In genomic region chr1:82283901-82284301, GRCm38 (mm10) we compare ENCODE assay signal across 8 mouse cellular contexts. TPM values are rescaled to one million over a fixed set of nuclear protein-coding genes. Genes with fewer than 3 reads are reported as not detected.
DNase-seq lines count a peak whose midpoint lies in the region; ATAC-seq and TF ChIP-seq lines count a peak whose summit lies in the region.

No protein-coding gene starts in this region.

- no peaks in the 10 kb centered on the region for H3K9me3 ChIP-seq in ES-E14 (ENCODE audit: control insufficient read depth, insufficient read depth, low read depth, low read length)
- H3K9me3 ChIP-seq in forebrain, embryonic 10.5 days, result peaks cover 19% of the 10 kb centered on the region
- H3K9me3 ChIP-seq in lung, postnatal 0 days (ENCODE audit: low read length), result no peaks in the 10 kb centered on the region
- H3K9me3 ChIP-seq in stomach, embryonic 15.5 days, result no peaks in the 10 kb centered on the region

- H3K27ac ChIP-seq in ES-E14 (ENCODE audit: insufficient read depth, low read depth, low read length, poor library complexity, severe bottlenecking), result no peak overlapping the region
- H3K27ac ChIP-seq in forebrain, embryonic 10.5 days, result peak overlapping the region; percentile 96
- H3K27ac ChIP-seq in lung, postnatal 0 days (ENCODE audit: low read length), result peak overlapping the region; percentile 96
- peak overlapping the region; percentile 87 for H3K27ac ChIP-seq in stomach, embryonic 15.5 days

- WGBS in forebrain, embryonic 10.5 days, result 6% methylated on average over 1 of the region's 1 CpGs
- WGBS in lung, postnatal 0 days, result 14% methylated on average over 1 of the region's 1 CpGs
- WGBS in stomach, embryonic 15.5 days, result 6% methylated on average over 1 of the region's 1 CpGs

- peaks cover 0 to 3% of the 10 kb centered on the region in 2 experiments; a peak in 1 of 4 replicates for H3K4me1 ChIP-seq in ES-E14 (ENCODE audit: control insufficient read depth in 2 of 2, insufficient read depth in 2 of 2, low read length in 2 of 2, poor library complexity in 1 of 2)
- peaks cover 81% of the 10 kb centered on the region for H3K4me1 ChIP-seq in forebrain, embryonic 10.5 days
- H3K4me1 ChIP-seq in lung, postnatal 0 days (ENCODE audit: insufficient read depth, low read depth, low read length), result peaks cover 24% of the 10 kb centered on the region; the same call in 1 of the 2 replicates
- peaks cover 31% of the 10 kb centered on the region for H3K4me1 ChIP-seq in stomach, embryonic 15.5 days

- no peak for TF ChIP-seq CTCF in lung, postnatal 0 days (IDR thresholded peaks at IDR 0.05)

- no peaks in the 10 kb centered on the region; the same call in 1 of the 2 replicates for H3K36me3 ChIP-seq in ES-E14 (ENCODE audit: control insufficient read depth, insufficient read depth, low read length, poor library complexity, severe bottlenecking)
- H3K36me3 ChIP-seq in forebrain, embryonic 10.5 days (replicated peaks), result peaks cover 49% of the 10 kb centered on the region
- H3K36me3 ChIP-seq in lung, postnatal 0 days (ENCODE audit: insufficient read depth, low read length), result no peaks in the 10 kb centered on the region
- peaks cover 7% of the 10 kb centered on the region; the same call in 1 of the 2 replicates for H3K36me3 ChIP-seq in stomach, embryonic 15.5 days

- peak overlapping the region; percentile 46 to 65; a peak in 1 of 4 replicates for H3K4me3 ChIP-seq in ES-E14 (ENCODE audit: insufficient read depth in 1 of 2, low read depth in 1 of 2, low read length in 2 of 2, poor library complexity in 1 of 2, severe bottlenecking in 1 of 2)
- H3K4me3 ChIP-seq in forebrain, embryonic 10.5 days, result peak overlapping the region; percentile 80
- peak overlapping the region; percentile 61 for H3K4me3 ChIP-seq in lung, postnatal 0 days (ENCODE audit: low read depth, low read length)
- H3K4me3 ChIP-seq in stomach, embryonic 15.5 days (replicated peaks), result peak overlapping the region; percentile 48

- ATAC-seq in frontal cortex, adult (ENCODE audit: low TSS enrichment), result peak; percentile 11; the same call in 1 of the 2 replicates
- peak; percentile 8; the same call in 1 of the 2 replicates for ATAC-seq in lung, postnatal 0 days
- no peak for ATAC-seq in stomach, embryonic 15.5 days (ENCODE audit: insufficient read depth, low FRiP score, low read depth)

- no peak overlapping the region for H3K9ac ChIP-seq in ES-E14 (ENCODE audit: insufficient read depth, low read depth, low read length, poor library complexity, severe bottlenecking)
- peak overlapping the region; percentile 69 for H3K9ac ChIP-seq in lung, postnatal 0 days (replicated peaks; ENCODE audit: low read depth)
- no peak overlapping the region for H3K9ac ChIP-seq in stomach, embryonic 15.5 days

- in situ Hi-C loops in ES-E14 (cut with MboI; ENCODE audit: low sequenced_read_pairs in 2 of 2, unreplicated experiment in 2 of 2), result loop anchor here in 1 of 2 experiments (25.0 kb wide), 1 partner anchor 972 kb away; no protein-coding TSS in a partner anchor

- peaks cover 21% of the 10 kb centered on the region for H3K27me3 ChIP-seq in forebrain, embryonic 10.5 days (ENCODE audit: poor library complexity, severe bottlenecking)
- no peaks in the 10 kb centered on the region for H3K27me3 ChIP-seq in lung, postnatal 0 days (replicated peaks; ENCODE audit: insufficient read depth, low read length)
- H3K27me3 ChIP-seq in stomach, embryonic 15.5 days (replicated peaks), result no peaks in the 10 kb centered on the region

- no peak for DNase-seq in frontal cortex, postnatal 25 days (ENCODE audit: low spot score in 2 of 2)
- no peak for DNase-seq in ES-E14 (ENCODE audit: low read depth, low spot score)
- DNase-seq in forebrain, embryonic 10.5 days (ENCODE audit: extremely low spot score, low spot score), result peak; percentile 40
- DNase-seq in induced T-regulatory cell, adult 2 months (ENCODE audit: low read depth), result peak; percentile 22
- DNase-seq in lung, postnatal 0 days (ENCODE audit: low spot score), result peak; percentile 35
- DNase-seq in gastrocnemius, postnatal 14 days, result no peak

- H3K4me2 ChIP-seq in lung, postnatal 0 days (replicated peaks; ENCODE audit: low read depth, low read length), result peak overlapping the region; percentile 89
- peak overlapping the region; percentile 88 for H3K4me2 ChIP-seq in stomach, embryonic 15.5 days

- intact Hi-C loops in gastrocnemius, postnatal 14 days (cut with DNase I; ENCODE audit: low total_unique reads), result loop anchor here (10.0 kb wide), 1 partner anchor 149 kb away; no protein-coding TSS in a partner anchor

- no peak for TF ChIP-seq EP300 in lung, postnatal 0 days (IDR thresholded peaks at IDR 0.05)

TF ChIP-seq in ES-E14, 5 proteins besides CTCF, POLR2A, EP300 and RAD21:
- TF ChIP-seq ZC3H11A (IDR thresholded peaks at IDR 0.05; ENCODE audit: borderline replicate concordance, low read depth, low read length) (no peak), CHD2 (IDR thresholded peaks at IDR 0.05; ENCODE audit: low read depth, low read length) (no peak), ZNF384 (IDR thresholded peaks at IDR 0.05; ENCODE audit: low read depth, low read length) (no peak), MAFK (IDR thresholded peaks at IDR 0.05; ENCODE audit: insufficient read depth, low read depth, low read length) (no peak), HCFC1 (IDR thresholded peaks at IDR 0.05; ENCODE audit: borderline replicate concordance, insufficient read depth, low read length) (no peak)

RNA-seq across cellular contexts. Expression of gene Irs1, which starts 7.3 kb away (rescaled TPM):
- 3.2 and 8.1 TPM in 2 replicates for total RNA-seq in ES-E14 (2012; rRNA removed)
- polyA plus RNA-seq in forebrain, embryonic 10.5 days (2016; fragmentation: Nextera tagmentation; extraction: Ambion mirVana), result 11.3 and 11.8 TPM in 2 replicates
- polyA plus RNA-seq in lung, postnatal 0 days (2015; fragmentation: Nextera tagmentation; extraction: Ambion mirVana), result 4.7 and 5.9 TPM in 2 replicates
- polyA plus RNA-seq in stomach, embryonic 15.5 days (2015; fragmentation: Nextera tagmentation; extraction: Ambion mirVana), result 4.4 and 4.6 TPM in 2 replicates
- total RNA-seq in gastrocnemius, postnatal 14 days (2021), result 10 to 100 TPM; 43.0 to 60.6 TPM

RNA-seq across cellular contexts. Expression of gene Rhbdd1, which starts 32.4 kb away (rescaled TPM):
- 14.1 and 20.6 TPM in 2 replicates for total RNA-seq in ES-E14 (2012; rRNA removed)
- 10.2 and 10.6 TPM in 2 replicates for polyA plus RNA-seq in forebrain, embryonic 10.5 days (2016; fragmentation: Nextera tagmentation; extraction: Ambion mirVana)
- 7.8 and 8.1 TPM in 2 replicates for polyA plus RNA-seq in lung, postnatal 0 days (2015; fragmentation: Nextera tagmentation; extraction: Ambion mirVana)
- polyA plus RNA-seq in stomach, embryonic 15.5 days (2015; fragmentation: Nextera tagmentation; extraction: Ambion mirVana), result 10.7 and 11.2 TPM in 2 replicates
- 1 to 10 TPM; 8.7 to 9.9 TPM for total RNA-seq in gastrocnemius, postnatal 14 days (2021)

RNA-seq across cellular contexts. Expression of gene Gm9747, which starts 51.0 kb away (rescaled TPM):
- total RNA-seq in ES-E14 (2012; rRNA removed), result 0.21 and 0.67 TPM in 2 replicates
- 31.1 and 31.3 TPM in 2 replicates for polyA plus RNA-seq in forebrain, embryonic 10.5 days (2016; fragmentation: Nextera tagmentation; extraction: Ambion mirVana)
- 13.3 and 15.5 TPM in 2 replicates for polyA plus RNA-seq in lung, postnatal 0 days (2015; fragmentation: Nextera tagmentation; extraction: Ambion mirVana)
- 13.4 and 13.7 TPM in 2 replicates for polyA plus RNA-seq in stomach, embryonic 15.5 days (2015; fragmentation: Nextera tagmentation; extraction: Ambion mirVana)
- total RNA-seq in gastrocnemius, postnatal 14 days (2021), result not detected

Comparison
In these comparisons a context has a peak if more than half of its experiments do, and no peak if none do; other contexts are left out.
1. DNase-seq: peak in forebrain, embryonic 10.5 days (single experiment), induced T-regulatory cell, adult 2 months (single experiment) and lung, postnatal 0 days (single experiment); none in frontal cortex, postnatal 25 days (0 of 2), ES-E14 (single experiment) and gastrocnemius, postnatal 14 days (single experiment).
2. Peak in every context shown above with its lines, with median percentiles within 50 percentile points of each other: H3K4me3 ChIP-seq.